Mouse (Mus musculus) hindbrain, embryonic 15.5 days (tissue): ENCODE data around the gene Fkbp3. TPM values are rescaled to one million over a fixed set of nuclear protein-coding genes. Genes with fewer than 3 reads are reported as not detected.

ENCODE experiments used
- polyA plus RNA-seq: library from polyadenylated mRNA; unstranded; fragments of >200 nt; fragmentation: Nextera tagmentation; extraction: Ambion mirVana; gene quantifications from 2 replicates; pipeline ENCODE4 v1.2.1, GENCODE M21; 2015

The Fkbp3 gene
- polyA plus RNA-seq, 1 experiment from 2014 or later: 397 TPM

Other genes with a start within 250 kb of the Fkbp3 start
- 2.1 and 2.8 TPM in 2 replicates for gene Gm527, start 156.1 kb downstream of the Fkbp3 start, polyA plus RNA-seq
- 20.6 and 21.9 TPM in 2 replicates for gene Klhl28, start 108.5 kb downstream of the Fkbp3 start, polyA plus RNA-seq
- 22.6 and 23.2 TPM in 2 replicates for gene Togaram1, start 108.2 kb downstream of the Fkbp3 start, polyA plus RNA-seq
- 41.2 and 45.3 TPM in 2 replicates for gene Prpf39, start 37.7 kb downstream of the Fkbp3 start, polyA plus RNA-seq
- 6.3 and 7.2 TPM in 2 replicates for gene Fancm, start 1.6 kb upstream of the Fkbp3 start, polyA plus RNA-seq
- gene Mis18bp1, start 98.6 kb upstream of the Fkbp3 start, polyA plus RNA-seq: 12.0 and 13.2 TPM in 2 replicates
- not detected in 2 replicates for gene Wdr20rt, start 151.5 kb upstream of the Fkbp3 start, polyA plus RNA-seq